Mouse (Mus musculus) liver, adult 2 months (tissue): ENCODE measurements around the gene Pla2g2d. TPM values are rescaled to one million over a fixed set of nuclear protein-coding genes. Genes with fewer than 3 reads are reported as not detected.
A peak's percentile ranks its signal among the peaks of the same experiment; 100 is the strongest.

Experiments used
- DNase-seq: peaks from one replicate; pipeline ENCODE4 v3.0.0-alpha.2; 2011; ENCODE audit warnings: low read depth, low spot score; ENCODE audit errors: extremely low read depth
- H3K27ac ChIP-seq: fragments of 200-500 bp; replicated peaks from 2 replicates; pipeline ENCODE4 v1.5.1; 2012; ENCODE audit warnings: low read depth, mild to moderate bottlenecking, control low read depth, inconsistent platforms, low read length; ENCODE audit not compliant: insufficient read depth
- H3K27me3 ChIP-seq: fragments of 200-500 bp; 2 replicates; pipeline ENCODE4 v1.6.1; 2012; ENCODE audit warnings: mild to moderate bottlenecking, moderate library complexity, low read length, inconsistent platforms; ENCODE audit not compliant: control insufficient read depth, insufficient read depth
- H3K36me3 ChIP-seq: fragments of 200-500 bp; 2 replicates; pipeline ENCODE4 v1.6.1; 2012; ENCODE audit warnings: low read length, inconsistent platforms; ENCODE audit not compliant: control insufficient read depth, insufficient read depth
- H3K4me1 ChIP-seq: fragments of 200-500 bp; 2 replicates; pipeline ENCODE4 v1.6.1; 2011; ENCODE audit warnings: low read length; ENCODE audit not compliant: control insufficient read depth, insufficient read depth
- H3K4me3 ChIP-seq: fragments of 200-500 bp; 2 replicates; pipeline ENCODE4 v1.5.1; 2011; ENCODE audit warnings: low read depth, mild to moderate bottlenecking, control low read depth, low read length, moderate library complexity; ENCODE audit not compliant: insufficient read depth
- H3K79me2 ChIP-seq: fragments of 200-500 bp; 2 replicates; pipeline ENCODE4 v1.6.1; 2012; ENCODE audit warnings: inconsistent platforms, mild to moderate bottlenecking, low read length, moderate library complexity; ENCODE audit not compliant: control insufficient read depth, insufficient read depth
- H3K9ac ChIP-seq: fragments of 200-500 bp; 2 replicates; pipeline ENCODE4 v1.6.1; 2012; ENCODE audit warnings: low read depth, mild to moderate bottlenecking, control low read depth, inconsistent platforms, low read length
- CTCF ChIP-seq: fragments of 200-500 bp; IDR thresholded peaks from 2 replicates; pipeline ENCODE4 v1.5.1; 2011; ENCODE audit warnings: low read depth, low read length, control low read depth
- POLR2A ChIP-seq: fragments of 200-500 bp; IDR thresholded peaks from 2 replicates; pipeline ENCODE4 v1.6.1; 2011; ENCODE audit warnings: low read length, control low read depth; ENCODE audit not compliant: insufficient read depth; ENCODE audit errors: extremely low read depth
- WGBS: fragments of 180-500 bp; shearing (Covaris S2); methylation state at CpG from one replicate; pipeline ENCODE4 v1.1.7; 2018; 5-methylcytosine and 5-hydroxymethylcytosine counted together
- polyA plus RNA-seq: library from polyadenylated mRNA; depleted of rRNA; stranded (reverse); fragments of >200 nt; gene quantifications from 2 replicates; pipeline ENCODE4 v1.2.3, GENCODE M21; 2012; rRNA removed
- total RNA-seq: library from RNA; depleted of rRNA; stranded (reverse); fragments of >200 nt; gene quantifications from 2 replicates; pipeline ENCODE4 v1.2.3, GENCODE M21; 2014; rRNA removed

The Pla2g2d gene
- total RNA-seq (not detected in 2 replicates), polyA plus RNA-seq (not detected in 2 replicates)

DNA sequence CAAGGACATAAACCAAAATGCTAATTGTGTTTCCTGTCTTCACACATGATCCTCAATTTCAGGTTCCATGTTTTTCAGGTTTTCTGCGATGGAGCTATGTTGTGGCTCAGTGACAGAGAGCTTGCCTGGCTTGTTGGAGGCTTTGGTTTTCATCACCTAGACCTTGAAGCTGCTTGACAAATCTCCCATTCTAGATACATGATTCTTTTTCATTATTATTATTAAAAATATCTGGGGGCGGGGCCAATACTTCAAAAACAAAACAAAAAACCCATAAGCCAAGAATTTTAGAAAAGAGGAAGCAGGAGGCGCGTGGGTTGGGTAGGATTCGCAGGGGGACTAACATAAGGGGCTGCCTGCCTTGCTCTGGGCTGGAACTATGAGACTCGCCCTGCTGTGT, at the start of gene Pla2g2d:
TSS of gene Pla2g2d (plus strand) at position 301 of the 400 bp plus-strand sequence.
- Histone ChIP-seq H3K27me3 (no peaks in the 10 kb centered on the region), H3K27ac (no peak within 1 kb of the TSS), H3K4me1 (no peaks in the 10 kb centered on the region), H3K9ac (no peak within 1 kb of the TSS), H3K36me3 (no peaks in the 10 kb centered on the region), H3K4me3 (no peak within 1 kb of the TSS), H3K79me2 (no peaks in the 10 kb centered on the region)
- WGBS: 86% methylated on average over 6 of the region's 6 CpGs
- no peak for DNase-seq
- no peak for TF ChIP-seq POLR2A
- TF ChIP-seq CTCF: no peak

DNA sequence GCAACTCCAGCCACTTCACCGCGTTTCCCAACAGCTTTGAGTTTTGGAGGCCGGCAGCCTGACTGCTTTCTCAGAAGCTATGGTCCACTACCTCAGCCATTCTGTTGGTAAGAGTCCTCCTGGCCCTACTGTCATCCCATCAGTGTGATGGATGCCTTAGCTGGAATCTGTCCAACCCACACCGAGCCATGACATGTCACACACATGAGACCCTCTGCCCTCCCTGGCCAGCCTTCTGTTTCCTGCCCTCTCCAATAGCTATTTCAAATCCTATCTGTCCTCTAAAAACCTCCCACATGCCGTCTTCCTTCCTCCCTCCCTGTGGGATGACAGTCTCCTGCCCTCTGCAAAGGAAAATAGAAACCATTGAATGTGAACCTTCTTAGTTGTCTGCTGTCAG, 49.8 kb upstream of the Pla2g2d start:
- H3K4me3 ChIP-seq: no peak overlapping the region
- TF ChIP-seq POLR2A (no peak), CTCF (no peak)
- peak overlapping the region; percentile 26 for H3K27ac ChIP-seq
- no peak for DNase-seq
- H3K9ac ChIP-seq: no peak overlapping the region
- H3K79me2 ChIP-seq: no peaks in the 10 kb centered on the region
- H3K36me3 ChIP-seq: no peaks in the 10 kb centered on the region
- 78% methylated on average over 5 of the region's 5 CpGs for WGBS
- H3K27me3 ChIP-seq: no peaks in the 10 kb centered on the region
- peaks cover 4% of the 10 kb centered on the region; the same call in 1 of the 2 replicates for H3K4me1 ChIP-seq

DNA sequence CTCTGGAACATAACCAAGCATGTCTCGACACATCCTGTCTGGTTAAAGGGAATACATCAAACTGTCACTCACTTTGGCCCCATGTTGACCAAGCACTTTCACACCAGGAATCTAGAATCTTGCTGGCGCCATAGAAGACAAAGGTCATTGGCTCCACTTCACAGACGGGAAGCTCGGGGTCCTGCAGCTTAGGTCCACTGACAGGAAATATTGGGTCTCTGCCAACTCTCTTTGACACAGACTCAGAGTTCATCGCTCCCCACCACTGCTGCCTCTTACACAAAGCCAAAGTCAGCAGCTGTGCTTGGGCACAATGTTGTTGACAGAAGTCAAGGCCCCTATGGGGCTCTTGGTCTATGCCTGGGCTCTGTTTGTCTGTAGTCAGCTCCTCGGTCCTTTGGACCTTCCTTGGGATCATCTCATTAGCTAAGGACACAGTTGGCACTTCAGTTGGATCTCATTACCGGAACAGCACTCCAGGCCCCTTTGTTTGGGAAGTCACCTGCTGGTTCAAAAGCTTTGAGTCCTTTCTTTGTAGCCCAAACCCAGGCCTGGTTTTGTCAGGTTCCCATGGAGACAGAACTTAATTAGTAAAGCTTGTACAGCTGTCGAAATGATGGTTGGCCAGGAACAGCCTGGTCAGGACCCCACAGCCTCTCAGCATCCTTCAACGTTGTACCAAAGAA, 46.4 kb upstream of the Pla2g2d start:
- Histone ChIP-seq H3K27me3 (no peaks in the 10 kb centered on the region), H3K9ac (no peak overlapping the region), H3K4me1 (peaks cover 4% of the 10 kb centered on the region; the same call in 1 of the 2 replicates), H3K4me3 (no peak overlapping the region), H3K36me3 (no peaks in the 10 kb centered on the region), H3K79me2 (no peaks in the 10 kb centered on the region), H3K27ac (no peak overlapping the region; the same call in 1 of the 2 replicates)
- no peak for TF ChIP-seq CTCF
- TF ChIP-seq POLR2A: no peak
- 30% methylated on average over 9 of the region's 9 CpGs for WGBS
- DNase-seq: peak; percentile 36

DNA sequence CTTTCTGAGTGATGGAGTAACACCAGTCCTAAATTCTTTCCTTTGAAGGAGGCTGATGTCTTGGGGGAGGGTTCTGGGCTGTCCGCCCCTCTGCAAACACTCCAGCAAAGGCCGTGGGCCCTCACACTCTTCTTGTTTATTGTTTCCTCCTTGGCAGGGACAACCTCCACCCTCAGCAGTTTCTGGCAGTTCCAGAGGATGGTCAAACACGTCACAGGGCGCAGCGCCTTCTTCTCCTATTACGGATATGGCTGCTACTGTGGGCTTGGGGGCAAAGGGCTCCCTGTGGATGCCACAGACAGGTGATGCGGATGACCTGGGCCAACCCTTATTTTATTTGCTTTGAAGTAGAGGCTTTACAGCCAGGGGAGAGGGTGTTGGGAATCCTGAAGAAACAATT, 41.4 kb upstream of the Pla2g2d start:
- 69% methylated on average over 7 of the region's 7 CpGs for WGBS

DNA sequence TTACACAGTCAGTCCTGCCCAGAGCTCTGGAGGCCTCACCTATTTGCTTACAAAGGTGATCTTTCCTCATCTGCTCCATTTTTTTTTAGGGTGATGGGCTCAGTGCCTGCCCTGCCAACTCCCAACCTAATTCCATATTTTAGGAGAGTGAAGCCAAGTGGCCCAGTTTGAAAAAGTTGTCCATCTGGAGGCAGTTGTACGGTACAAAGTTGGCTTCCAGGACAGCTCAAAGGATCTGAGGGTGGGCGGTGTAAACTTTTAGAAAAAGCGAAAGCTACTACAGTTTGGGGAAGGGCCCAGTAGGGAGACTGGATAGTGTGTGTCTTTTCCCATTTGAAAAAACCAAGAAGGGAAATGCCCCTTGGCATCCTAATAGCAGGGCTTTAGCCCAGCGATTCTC, 40.7 kb upstream of the Pla2g2d start:
- DNase-seq: no peak
- H3K9ac ChIP-seq: no peak overlapping the region
- no peaks in the 10 kb centered on the region for H3K36me3 ChIP-seq
- WGBS: 95% methylated on average over 4 of the region's 4 CpGs
- TF ChIP-seq POLR2A: no peak
- H3K79me2 ChIP-seq: no peaks in the 10 kb centered on the region
- H3K27me3 ChIP-seq: no peaks in the 10 kb centered on the region
- no peak overlapping the region for H3K27ac ChIP-seq
- no peak overlapping the region for H3K4me3 ChIP-seq
- H3K4me1 ChIP-seq: peaks cover 4% of the 10 kb centered on the region; the same call in 1 of the 2 replicates

More for the DNA sequence above, 41.4 kb upstream of the Pla2g2d start:
- Histone ChIP-seq H3K27me3 (no peaks in the 10 kb centered on the region), H3K9ac (no peak overlapping the region), H3K27ac (no peak overlapping the region), H3K79me2 (no peaks in the 10 kb centered on the region), H3K4me3 (no peak overlapping the region), H3K4me1 (peaks cover 4% of the 10 kb centered on the region; the same call in 1 of the 2 replicates), H3K36me3 (no peaks in the 10 kb centered on the region)
- no peak for DNase-seq
- no peak for TF ChIP-seq CTCF
- TF ChIP-seq POLR2A: no peak

DNA sequence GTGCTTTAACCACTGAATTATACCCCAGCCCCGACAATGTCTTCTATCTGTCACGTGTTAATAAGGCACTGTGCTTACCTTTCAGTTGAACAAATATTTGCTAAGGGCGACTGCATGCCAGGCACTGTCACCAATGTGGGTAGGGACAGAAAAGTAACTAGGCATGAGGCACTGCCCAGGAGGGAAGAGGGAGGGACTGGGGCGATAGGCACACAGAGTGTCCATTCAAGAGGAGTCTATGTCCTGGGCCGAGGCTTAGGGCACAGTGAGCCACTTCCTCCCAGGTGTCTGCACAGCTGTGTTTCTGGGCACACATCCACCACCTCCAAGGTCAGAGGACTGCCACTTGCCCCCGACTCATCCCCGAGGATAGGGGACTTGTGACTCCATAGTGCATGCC, 38.5 kb upstream of the Pla2g2d start, which contains the start of gene Ubxn10:
TSS of gene Ubxn10 (minus strand) at position 137 of the 400 bp plus-strand sequence.
- WGBS: 32% methylated on average over 7 of the region's 7 CpGs
- no peaks in the 10 kb centered on the region for H3K36me3 ChIP-seq
- H3K4me3 ChIP-seq: no peak within 1 kb of the TSS
- peak; percentile 72 for DNase-seq
- H3K9ac ChIP-seq: no peak within 1 kb of the TSS
- TF ChIP-seq POLR2A (no peak), CTCF (no peak)
- H3K27me3 ChIP-seq: no peaks in the 10 kb centered on the region
- H3K27ac ChIP-seq: no peak within 1 kb of the TSS
- H3K79me2 ChIP-seq: no peaks in the 10 kb centered on the region
- H3K4me1 ChIP-seq: peaks cover 4% of the 10 kb centered on the region; the same call in 1 of the 2 replicates
